Mouse (Mus musculus) cerebellum, postnatal 10 days (tissue): ENCODE measurements at regions not wholly inside any gene's neighbourhood (a gene's known extent, or its start where the extent isn't known, plus 50 kb on each side); places are given as distances from the start of the nearest gene placed in this dataset.

Experiments used
- DNase-seq, 2 experiments: peaks; one replicate each; pipeline ENCODE4 v3.0.0; 2021; ENCODE audit warnings: mixed read lengths in 2 of 2

DNA sequence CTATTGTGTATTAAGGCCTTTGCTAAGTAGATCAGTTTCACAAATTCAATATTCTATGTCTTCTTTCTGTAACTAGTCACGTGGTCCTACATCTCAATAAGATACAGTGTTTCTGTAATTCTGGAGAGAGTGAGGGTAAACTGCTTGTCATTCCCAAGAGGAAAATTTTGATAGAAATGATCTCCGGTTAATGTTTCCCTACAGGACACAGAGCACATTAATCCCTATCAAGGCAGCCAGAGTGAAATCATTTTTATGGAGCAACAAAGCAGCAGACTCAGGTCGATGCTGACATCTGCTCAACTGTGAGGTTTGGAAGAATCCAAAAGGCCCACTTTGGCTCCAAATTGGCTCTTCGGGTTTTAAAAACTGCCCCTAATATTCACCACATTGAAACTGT, 451.7 kb downstream of the Arl4a start:
- DNase-seq, result no peak

DNA sequence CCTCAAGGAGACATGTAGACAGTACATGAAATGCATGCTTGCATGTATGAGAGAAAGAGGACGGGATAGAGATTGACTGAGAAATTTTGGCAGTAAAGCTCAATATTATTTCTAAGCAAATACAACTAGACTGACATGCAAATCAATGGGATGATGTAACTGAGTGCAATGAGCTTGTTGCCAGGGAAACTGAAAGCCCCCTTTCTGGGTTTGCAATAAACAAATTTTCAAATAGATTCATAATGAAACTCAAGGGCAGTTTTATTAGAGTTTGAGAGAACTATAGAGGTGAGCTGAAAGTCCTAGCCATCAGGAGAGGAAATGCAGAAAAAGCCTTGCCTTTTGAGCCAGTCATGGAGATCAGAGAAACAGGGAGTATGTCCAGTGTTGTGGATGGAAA, 460.2 kb downstream of the Arl4a start:
- no peak for DNase-seq

DNA sequence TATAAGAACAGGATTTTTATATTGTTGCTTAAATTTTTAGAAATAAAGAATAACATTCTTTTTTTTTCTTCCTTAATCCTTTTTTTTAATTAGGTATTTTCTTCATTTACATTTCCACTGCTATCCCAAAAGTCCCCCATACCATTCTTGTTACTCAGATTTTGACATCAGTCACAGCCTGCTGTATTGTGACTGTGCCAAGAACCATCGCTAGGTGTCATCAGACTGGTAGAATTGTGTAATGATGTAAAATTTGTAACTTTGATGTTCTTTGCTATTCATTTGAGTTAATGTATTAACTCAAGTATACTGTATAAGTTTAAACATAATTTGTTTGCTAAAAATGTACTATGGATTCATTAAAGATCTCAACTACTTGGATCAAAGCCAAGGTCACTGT, 465.0 kb downstream of the Arl4a start:
- no peak for DNase-seq

DNA sequence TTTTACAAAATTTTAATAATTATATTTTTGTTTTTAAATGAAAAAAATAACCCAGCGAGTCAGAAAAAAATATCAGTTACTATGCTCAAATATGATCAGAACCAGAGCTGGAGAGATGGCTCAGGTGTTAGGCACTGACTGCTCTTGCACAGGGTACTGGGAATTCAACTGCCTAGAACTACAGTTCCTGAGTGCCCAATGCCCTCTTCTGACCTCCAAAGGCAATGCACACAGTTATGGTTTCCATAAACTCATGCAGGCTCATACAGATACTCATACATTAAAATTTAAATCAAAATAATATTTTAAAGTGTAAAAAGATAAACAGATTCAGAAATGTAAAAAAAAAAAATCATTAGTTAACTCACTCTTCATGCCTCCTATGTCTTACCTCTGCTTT, 465.7 kb downstream of the Arl4a start:
- DNase-seq, result no peak

DNA sequence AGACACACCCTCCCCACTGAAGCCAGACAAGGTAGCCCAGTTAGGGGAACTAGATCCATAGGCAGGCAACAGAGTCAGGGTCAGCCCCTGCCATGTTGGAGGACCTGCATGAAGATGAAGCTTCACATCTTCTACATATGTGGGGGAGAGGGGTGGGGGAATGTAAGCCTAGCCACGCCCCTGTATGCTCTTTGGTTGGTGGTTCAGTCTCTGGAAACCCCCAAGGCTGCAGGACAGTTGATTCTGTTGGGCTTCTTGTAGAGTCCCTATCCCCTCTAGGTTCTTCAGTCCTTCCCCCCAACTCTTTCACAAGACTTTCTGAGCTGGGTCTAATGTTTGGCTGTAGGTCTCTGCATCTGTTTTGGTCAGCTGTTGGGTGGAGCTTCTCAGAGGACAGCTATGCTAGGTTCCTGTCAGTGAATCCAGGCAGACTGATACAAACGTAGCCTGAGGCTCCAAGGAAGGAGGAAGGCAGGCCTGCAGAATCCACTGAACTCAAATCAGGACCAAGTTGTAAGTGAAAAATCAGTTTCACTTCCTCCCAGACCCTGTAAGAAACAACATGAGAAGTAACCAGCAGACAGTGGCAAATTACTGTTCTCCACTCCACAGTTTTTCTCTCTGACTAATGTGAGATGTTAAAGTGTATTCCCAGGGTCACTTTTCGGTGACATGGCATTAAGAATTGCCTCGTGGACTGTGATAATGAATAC, 476.9 kb downstream of the Arl4a start:
- DNase-seq, result no peak

DNA sequence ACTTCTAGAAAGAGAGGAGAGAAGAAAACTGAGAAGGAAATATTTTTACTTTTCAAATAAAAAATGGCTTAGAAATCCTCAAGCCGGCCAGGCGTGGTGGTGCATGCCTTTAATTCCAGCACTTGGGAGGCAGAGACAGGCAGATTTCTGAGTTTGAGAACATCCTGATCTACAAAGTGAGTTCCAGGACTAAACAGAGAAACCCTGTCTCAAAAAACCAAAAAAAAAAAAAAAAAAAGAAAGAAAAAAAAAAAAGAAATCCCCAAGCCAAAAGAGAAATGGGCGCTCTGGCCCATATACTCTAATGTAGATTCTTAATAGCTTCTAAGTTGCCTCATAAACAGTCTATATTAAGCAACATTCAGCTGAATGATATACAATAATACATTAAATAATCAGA, 479.3 kb downstream of the Arl4a start:
- no peak for DNase-seq

DNA sequence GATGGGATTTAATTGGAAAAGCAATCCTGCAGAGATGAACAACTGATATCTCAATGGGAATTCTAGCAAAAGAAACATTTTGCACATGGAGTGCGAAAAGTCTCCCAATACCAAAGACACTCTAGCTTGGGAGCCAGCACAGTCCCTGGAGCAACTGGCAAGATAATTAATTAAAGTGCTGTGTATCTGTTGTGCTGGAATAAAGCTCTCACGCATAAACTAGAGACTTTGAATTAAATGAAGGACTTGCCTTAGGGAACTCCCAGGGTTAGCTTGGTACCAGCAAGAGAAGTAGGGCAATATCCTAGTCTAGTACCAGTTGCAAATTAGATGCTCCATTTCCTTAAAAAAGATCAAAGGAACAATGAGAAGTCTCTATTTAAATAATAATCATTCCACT, 501.5 kb downstream of the Arl4a start:
- peak; percentile 10 to 11 for DNase-seq

DNA sequence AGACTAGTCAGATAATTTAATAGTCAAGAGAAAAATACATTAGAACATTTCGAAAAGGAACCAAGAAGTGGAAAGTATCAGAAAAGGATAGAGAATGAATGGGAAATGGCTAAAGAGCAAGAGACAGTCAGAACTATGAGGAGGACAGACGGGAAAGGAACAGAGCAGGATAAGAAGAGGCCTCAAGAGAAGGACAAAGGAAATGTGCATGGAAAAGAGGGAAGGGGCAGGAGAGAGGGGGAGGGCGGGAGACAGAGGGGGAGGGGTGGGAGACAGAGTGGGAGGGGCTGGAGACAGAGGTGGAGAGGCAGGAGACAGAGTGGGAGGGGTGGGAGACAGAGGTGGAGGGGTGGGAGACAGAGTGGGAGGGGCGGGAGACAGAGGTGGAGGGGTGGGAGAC, 509.7 kb downstream of the Arl4a start:
- no peak for DNase-seq

DNA sequence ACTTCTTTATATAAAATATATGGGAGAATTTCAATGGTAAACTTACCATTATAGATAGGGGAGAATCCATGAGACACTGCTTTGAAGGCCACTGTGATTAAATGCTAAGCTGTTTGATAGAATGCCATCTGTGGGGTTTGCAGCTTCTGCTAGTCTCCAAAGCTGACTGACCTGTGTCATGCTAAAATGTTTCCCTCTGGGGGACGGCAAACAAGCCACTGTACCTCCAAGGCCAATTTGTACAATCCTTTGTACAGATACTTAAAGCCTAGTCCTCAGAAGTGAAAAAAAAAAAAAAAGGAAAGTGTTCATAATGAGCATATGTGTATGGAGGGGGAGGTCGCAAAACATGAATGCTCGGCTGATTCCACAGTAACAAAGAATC, 510.6 kb downstream of the Arl4a start:
- DNase-seq, result no peak

DNA sequence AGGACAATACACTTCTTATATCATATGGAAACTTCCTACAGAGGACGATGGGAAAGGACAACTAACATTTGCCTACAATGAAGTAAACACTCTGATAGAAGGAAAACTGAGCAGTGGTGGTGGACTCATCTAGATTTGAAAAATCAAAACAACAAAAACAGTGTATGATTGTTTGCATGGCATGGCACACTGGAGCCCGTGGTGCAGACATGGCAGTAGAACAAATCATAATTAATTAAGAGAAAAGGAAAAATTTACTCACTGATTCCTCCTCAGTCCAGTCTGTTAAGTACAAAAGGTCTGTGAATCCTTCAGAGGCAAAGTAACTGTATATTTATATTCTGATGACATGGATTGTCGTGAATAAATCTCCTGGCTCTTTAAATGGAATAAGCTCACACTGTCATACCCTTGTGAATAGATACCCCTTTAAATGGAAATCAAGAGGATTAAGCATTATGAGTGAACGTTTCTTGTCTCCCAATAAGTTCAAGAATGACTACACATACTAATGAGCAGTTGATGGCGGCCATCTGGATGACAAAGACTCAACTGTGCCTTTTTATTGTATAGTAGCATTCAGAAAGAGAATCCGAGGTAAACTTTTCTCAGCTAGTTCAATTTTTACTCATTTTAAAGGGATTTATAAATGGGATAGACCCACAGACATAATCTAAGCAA, 511.1 kb downstream of the Arl4a start:
- no peak for DNase-seq

DNA sequence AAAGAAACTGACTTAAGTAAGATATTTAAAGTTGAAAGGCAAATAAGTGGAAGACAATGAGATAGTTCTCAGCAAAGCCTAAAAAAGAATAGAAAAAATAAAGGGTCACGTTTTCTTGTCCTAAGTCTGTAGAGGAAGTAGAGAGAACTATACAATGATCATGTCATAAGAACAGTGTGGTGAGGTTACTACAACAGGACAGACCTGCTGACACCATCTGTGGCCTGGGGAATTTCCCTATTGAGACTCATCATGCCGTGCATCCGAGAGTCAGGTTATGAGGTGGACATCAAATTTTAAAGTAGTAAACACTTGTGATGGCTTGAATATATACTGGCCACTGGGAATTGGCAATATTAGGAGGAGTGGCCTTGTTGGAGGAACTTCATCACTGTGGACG, 522.1 kb downstream of the Arl4a start:
- no peak for DNase-seq

DNA sequence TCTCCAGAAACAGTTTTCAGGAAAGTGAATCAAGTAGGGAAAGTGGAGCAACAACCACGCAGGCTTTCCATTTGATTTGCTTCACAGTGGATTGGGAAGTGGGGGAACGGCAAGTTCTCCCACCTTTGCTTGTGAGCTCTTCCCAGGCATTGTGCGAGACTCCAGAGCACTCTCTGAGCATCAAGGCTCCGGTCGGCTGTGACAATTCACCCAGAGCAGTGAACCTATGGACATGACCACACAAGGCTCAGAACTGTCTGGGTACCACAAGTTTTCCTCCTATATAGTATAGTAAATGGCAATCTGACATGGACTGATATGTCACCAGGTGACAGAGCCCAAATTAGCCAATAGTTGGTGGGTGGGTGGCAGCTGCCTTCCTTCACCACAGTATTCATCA, 527.0 kb downstream of the Arl4a start:
- no peak for DNase-seq

DNA sequence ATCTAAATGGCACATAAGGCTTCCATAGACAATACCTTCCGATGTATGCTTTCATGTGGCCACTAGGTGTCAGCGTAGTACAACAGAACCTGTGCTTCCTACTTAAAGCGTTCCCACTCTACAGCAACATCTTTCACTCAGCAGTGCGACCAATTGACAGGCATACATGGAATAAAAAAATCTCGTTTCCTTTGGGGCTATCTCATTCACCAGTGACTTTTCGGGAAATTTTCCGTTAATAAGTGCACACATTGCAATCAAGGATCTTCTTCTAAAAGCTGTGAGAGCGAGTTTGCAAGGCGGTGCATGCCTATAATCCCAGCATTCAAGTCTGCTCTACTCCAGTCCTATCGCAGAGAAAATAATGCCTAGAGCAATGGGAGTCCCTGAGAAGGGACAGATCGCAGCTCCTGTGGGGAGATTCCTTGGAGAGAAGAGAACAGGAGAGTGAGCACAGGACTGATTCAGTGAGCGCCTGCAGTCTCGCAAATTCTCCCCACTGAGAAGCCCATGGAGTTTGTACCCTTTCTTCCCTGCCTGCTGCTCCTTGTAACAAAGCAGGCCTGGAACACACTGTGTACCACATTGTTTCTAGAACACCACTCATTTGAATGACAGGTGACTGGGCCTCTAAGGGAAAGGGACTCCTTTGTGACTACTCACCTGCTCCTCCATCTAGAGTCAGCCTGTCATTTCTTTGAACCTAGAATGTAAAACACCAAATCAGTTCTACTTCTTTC, 527.6 kb downstream of the Arl4a start:
- DNase-seq, result peak; percentile 80 to 84

DNA sequence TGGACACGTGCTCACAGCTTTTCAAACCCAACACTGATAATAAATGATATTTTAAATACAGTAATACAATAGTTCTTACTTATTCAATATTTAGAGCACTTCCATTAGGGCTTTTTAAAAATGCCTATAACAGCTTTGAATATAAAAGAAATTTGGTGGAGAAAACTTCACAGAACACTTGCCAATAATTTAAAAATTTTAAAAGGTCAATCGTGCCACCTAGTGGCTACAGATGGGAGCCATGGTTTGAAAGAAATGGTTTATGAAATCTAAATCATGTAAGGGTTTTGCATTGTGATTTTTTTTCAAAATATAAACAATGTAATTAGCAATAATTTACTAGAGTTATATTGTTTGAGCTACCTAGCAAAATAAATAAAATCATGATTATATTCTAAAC, 541.6 kb downstream of the Arl4a start:
- DNase-seq, result peak; percentile 54 to 69

DNA sequence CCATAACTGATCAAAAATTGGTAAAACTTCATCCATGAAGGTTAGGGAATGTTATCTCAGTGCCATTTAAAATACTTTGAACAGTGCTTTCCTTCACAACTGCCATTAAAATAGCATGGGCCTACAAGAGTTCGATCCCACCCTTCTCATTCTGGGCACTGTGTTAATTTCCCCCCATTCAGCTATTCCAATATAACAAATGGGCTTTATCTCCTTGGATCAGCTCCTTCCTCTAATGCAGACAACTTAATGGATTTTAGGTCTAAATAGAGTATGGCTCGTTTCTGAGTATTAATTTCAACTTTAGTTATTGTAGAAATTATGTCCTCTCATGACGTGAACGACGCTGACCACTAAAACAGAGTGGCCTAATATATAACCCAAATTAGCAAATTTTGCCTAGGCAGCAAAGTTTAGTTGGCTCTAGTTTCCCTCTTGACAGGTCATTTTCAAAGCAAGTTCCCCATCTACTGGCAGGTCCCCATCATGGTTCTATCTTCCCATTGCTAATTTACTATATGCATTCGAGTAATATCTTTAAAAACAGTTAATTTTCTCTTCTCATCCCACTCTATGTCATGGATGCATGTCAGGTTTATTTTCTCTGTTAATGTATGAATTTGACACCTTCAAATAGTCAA, 544.1 kb downstream of the Arl4a start:
- DNase-seq, result peak; percentile 72 to 77

DNA sequence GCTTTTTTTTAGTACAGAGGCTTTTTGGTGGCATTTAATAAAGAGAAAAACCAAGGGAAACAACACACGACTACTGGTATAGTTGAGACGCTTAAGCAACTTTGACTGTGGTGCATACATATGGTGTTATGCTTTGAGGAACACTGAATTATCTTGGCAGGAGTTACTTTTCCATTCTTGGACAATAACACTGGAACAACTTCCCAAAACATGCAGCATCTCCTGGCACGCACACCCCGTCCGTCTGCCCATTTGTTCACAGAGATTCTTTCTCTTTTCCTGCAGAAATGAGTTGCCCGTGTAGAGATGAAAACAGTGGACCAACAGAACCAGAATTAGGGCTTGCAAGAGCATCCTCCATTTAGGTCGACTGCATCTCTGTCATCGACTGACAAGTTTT, 544.7 kb downstream of the Arl4a start:
- DNase-seq, result peak; percentile 65 to 81

DNA sequence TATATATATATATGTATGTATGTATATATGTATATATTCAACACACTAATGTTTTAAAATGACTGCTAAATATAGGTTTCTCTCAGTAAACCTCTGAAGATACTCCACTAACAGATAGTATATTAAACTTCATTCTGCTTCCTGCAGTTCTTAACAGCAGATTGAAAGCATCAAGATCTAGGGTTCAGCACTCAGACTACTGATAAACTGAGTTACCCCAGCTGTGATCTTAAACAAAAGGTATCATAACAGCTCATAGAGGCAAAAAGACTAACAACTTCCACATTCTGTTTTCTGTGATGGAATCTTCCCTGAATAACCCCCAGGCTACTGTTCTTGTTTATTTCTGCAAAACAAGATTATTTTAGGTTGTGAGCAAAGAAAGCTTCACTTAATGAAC, 564.8 kb downstream of the Arl4a start:
- no peak for DNase-seq
